Mouse (Mus musculus) erythroid progenitor cell, adult 5-6 weeks (primary cell): ENCODE data around the gene Suco. TPM values are rescaled to one million over a fixed set of nuclear protein-coding genes. Genes with fewer than 3 reads are reported as not detected.
A peak's percentile ranks its signal among the peaks of the same experiment; 100 is the strongest.

ENCODE experiments used
- ATAC-seq: replicated peaks from 2 replicates; pipeline ENCODE4 v1.8.0; 2016; ENCODE audit warnings: moderate number of reproducible peaks, mild to moderate bottlenecking, moderate TSS enrichment, inconsistent platforms; ENCODE audit not compliant: poor library complexity, low FRiP score, severe bottlenecking
- total RNA-seq, 2 experiments: library from RNA; stranded (forward) in 1 of 2; stranded (reverse) in 1 of 2; fragments of 150-400 nt in 1 of 2; fragments of 186-747, 209-891 nt in 1 of 2; gene quantifications; 2 replicates each; pipeline versions ENCODE4 v1.2.3 to v1.2.4; 2015 to 2017; ENCODE audit warnings: low replicate concordance in 2 of 2

The Suco gene
- total RNA-seq (2015; ENCODE audit: low replicate concordance) (142 and 160 TPM in 2 replicates), total RNA-seq (2017; ENCODE audit: low replicate concordance) (248 and 268 TPM in 2 replicates)

GRCm38 (mm10) chr1:161876553-161877447 lies at the start of gene Suco:
TSS of gene Suco (minus strand) at chr1:161876682.
- peak; percentile 88 for ATAC-seq

GRCm38 (mm10) chr1:161925281-161925805 lies 48.9 kb upstream of the Suco start:
- no peak for ATAC-seq

GRCm38 (mm10) chr1:161924321-161924720 lies 47.8 kb upstream of the Suco start:
- no peak for ATAC-seq

GRCm38 (mm10) chr1:161921928-161922327 lies 45.4 kb upstream of the Suco start:
- no peak for ATAC-seq

GRCm38 (mm10) chr1:161920475-161921454 lies 44.3 kb upstream of the Suco start:
- ATAC-seq: no peak

- no peak for ATAC-seq
Measured at GRCm38 (mm10) chr1:161919594-161919993, 43.1 kb upstream of the Suco start.

- no peak for ATAC-seq
Measured at GRCm38 (mm10) chr1:161918682-161919372, 42.3 kb upstream of the Suco start.

GRCm38 (mm10) chr1:161917940-161918484 lies 41.5 kb upstream of the Suco start:
- no peak for ATAC-seq

- no peak for ATAC-seq
Measured at GRCm38 (mm10) chr1:161916036-161916435, 39.6 kb upstream of the Suco start.

GRCm38 (mm10) chr1:161913648-161913984 lies 37.1 kb upstream of the Suco start:
- ATAC-seq: no peak

- no peak for ATAC-seq
Measured at GRCm38 (mm10) chr1:161912940-161913647, 36.6 kb upstream of the Suco start.

- ATAC-seq: no peak
Measured at GRCm38 (mm10) chr1:161909074-161909473, 32.6 kb upstream of the Suco start.

- no peak for ATAC-seq
Measured at GRCm38 (mm10) chr1:161907795-161908457, 31.4 kb upstream of the Suco start.

GRCm38 (mm10) chr1:161907111-161907510 lies 30.6 kb upstream of the Suco start:
- no peak for ATAC-seq

- ATAC-seq: no peak
Measured at GRCm38 (mm10) chr1:161902692-161903452, 26.4 kb upstream of the Suco start.

GRCm38 (mm10) chr1:161900129-161900528 lies 23.6 kb upstream of the Suco start:
- no peak for ATAC-seq

- ATAC-seq: no peak
Measured at GRCm38 (mm10) chr1:161897235-161897634, 20.8 kb upstream of the Suco start.
